Mouse (Mus musculus): ENCODE data around the gene Wdfy2. TPM values are rescaled to one million over a fixed set of nuclear protein-coding genes. Genes with fewer than 3 reads are reported as not detected.

Wdfy2 gene
- polyA plus RNA-seq, 1 experiment = 4.4 TPM

GRCm38 (mm10) chr14:62814567-62814966, 22.9 kb upstream of the Wdfy2 start:
- no peak overlapping the region for H3K4me3 ChIP-seq
- H3K79me2 ChIP-seq (ENCODE audit: control insufficient read depth, insufficient read depth) = no peaks in the 10 kb centered on the region
- no peak for TF ChIP-seq TCF3 (IDR thresholded peaks at IDR 0.05; ENCODE audit: insufficient read length, low read depth)
- no peak for TF ChIP-seq MYOG (IDR thresholded peaks at IDR 0.05; ENCODE audit: control insufficient read depth in 1 of 3, insufficient read depth in 1 of 3, insufficient read length in 2 of 3, low read depth in 2 of 3)
- no peak for TF ChIP-seq SRF (IDR thresholded peaks at IDR 0.05; ENCODE audit: control insufficient read depth, insufficient read length, low read depth)
- no peak for TF ChIP-seq POLR2A (IDR thresholded peaks at IDR 0.05; ENCODE audit: insufficient read length, low read depth)
- TF ChIP-seq E2F4 (IDR thresholded peaks at IDR 0.05; ENCODE audit: insufficient read depth) = no peak
- TF ChIP-seq REST (IDR thresholded peaks at IDR 0.05; ENCODE audit: insufficient read depth, insufficient read length) = no peak
- TF ChIP-seq USF1 (IDR thresholded peaks at IDR 0.05; ENCODE audit: low read depth) = no peak
- TF ChIP-seq CEBPB (IDR thresholded peaks at IDR 0.05; ENCODE audit: insufficient read depth, poor library complexity, severe bottlenecking) = no peak
- TF ChIP-seq MYOD1 (IDR thresholded peaks at IDR 0.05; ENCODE audit: control insufficient read depth in 1 of 3, insufficient read length in 2 of 3, low read depth in 2 of 3) = no peak
- no peak for TF ChIP-seq TCF12 (IDR thresholded peaks at IDR 0.05; ENCODE audit: insufficient read depth, poor library complexity, severe bottlenecking)
- TF ChIP-seq MAX (IDR thresholded peaks at IDR 0.05; ENCODE audit: low read depth) = no peak
- TF ChIP-seq POLR2AphosphoS2 (IDR thresholded peaks at IDR 0.05; ENCODE audit: insufficient read length, low read depth) = no peak
- H3K27me3 ChIP-seq (ENCODE audit: control insufficient read depth, insufficient read depth, insufficient read length) = no peaks in the 10 kb centered on the region
- no peaks in the 10 kb centered on the region for H3K36me3 ChIP-seq (ENCODE audit: control insufficient read depth, insufficient read depth)
- no peak overlapping the region for H3ac ChIP-seq (ENCODE audit: control insufficient read depth, insufficient read length)
- H3K4me2 ChIP-seq (ENCODE audit: low read depth) = no peak overlapping the region

- no peak overlapping the region for H3ac ChIP-seq (ENCODE audit: control insufficient read depth, insufficient read length)
- H3K79me2 ChIP-seq (ENCODE audit: control insufficient read depth, insufficient read depth) = no peaks in the 10 kb centered on the region
- H3K27me3 ChIP-seq (ENCODE audit: control insufficient read depth, insufficient read depth, insufficient read length) = no peaks in the 10 kb centered on the region
- no peak overlapping the region for H3K4me2 ChIP-seq (ENCODE audit: low read depth)
- H3K36me3 ChIP-seq (ENCODE audit: control insufficient read depth, insufficient read depth) = no peaks in the 10 kb centered on the region
- TF ChIP-seq MYOD1 (IDR thresholded peaks at IDR 0.05; ENCODE audit: control insufficient read depth in 1 of 3, insufficient read length in 2 of 3, low read depth in 2 of 3) = no peak
- no peak for TF ChIP-seq POLR2AphosphoS2 (IDR thresholded peaks at IDR 0.05; ENCODE audit: insufficient read length, low read depth)
- TF ChIP-seq TCF3 (IDR thresholded peaks at IDR 0.05; ENCODE audit: insufficient read length, low read depth) = no peak
- no peak for TF ChIP-seq POLR2A (IDR thresholded peaks at IDR 0.05; ENCODE audit: insufficient read length, low read depth)
- TF ChIP-seq E2F4 (IDR thresholded peaks at IDR 0.05; ENCODE audit: insufficient read depth) = no peak
- H3K4me3 ChIP-seq = no peak overlapping the region
Observed at GRCm38 (mm10) chr14:62816827-62817226, 20.7 kb upstream of the Wdfy2 start.

GRCm38 (mm10) chr14:62825575-62826332, 11.7 kb upstream of the Wdfy2 start:
- Histone ChIP-seq H3ac (ENCODE audit: control insufficient read depth, insufficient read length) (no peak overlapping the region), H3K4me3 (no peak overlapping the region), H3K27me3 (ENCODE audit: control insufficient read depth, insufficient read depth, insufficient read length) (no peaks in the 10 kb centered on the region), H3K4me2 (ENCODE audit: low read depth) (no peak overlapping the region), H3K79me2 (ENCODE audit: control insufficient read depth, insufficient read depth) (no peaks in the 10 kb centered on the region), H3K36me3 (ENCODE audit: control insufficient read depth, insufficient read depth) (no peaks in the 10 kb centered on the region)
- TF ChIP-seq MAX (IDR thresholded peaks at IDR 0.05; ENCODE audit: low read depth) (no peak), E2F4 (IDR thresholded peaks at IDR 0.05; ENCODE audit: insufficient read depth) (no peak), MYOG (IDR thresholded peaks at IDR 0.05; ENCODE audit: control insufficient read depth in 1 of 3, insufficient read depth in 1 of 3, insufficient read length in 2 of 3, low read depth in 2 of 3) (no peak), MYOD1 (IDR thresholded peaks at IDR 0.05; ENCODE audit: control insufficient read depth in 1 of 3, insufficient read length in 2 of 3, low read depth in 2 of 3) (no peak), USF1 (IDR thresholded peaks at IDR 0.05; ENCODE audit: low read depth) (no peak), POLR2AphosphoS2 (IDR thresholded peaks at IDR 0.05; ENCODE audit: insufficient read length, low read depth) (no peak), SRF (IDR thresholded peaks at IDR 0.05; ENCODE audit: control insufficient read depth, insufficient read length, low read depth) (no peak), REST (IDR thresholded peaks at IDR 0.05; ENCODE audit: insufficient read depth, insufficient read length) (no peak), CEBPB (IDR thresholded peaks at IDR 0.05; ENCODE audit: insufficient read depth, poor library complexity, severe bottlenecking) (no peak)

GRCm38 (mm10) chr14:62829291-62829690, 8.2 kb upstream of the Wdfy2 start:
- Histone ChIP-seq H3ac (ENCODE audit: control insufficient read depth, insufficient read length) (no peak overlapping the region), H3K4me2 (ENCODE audit: low read depth) (no peak overlapping the region), H3K36me3 (ENCODE audit: control insufficient read depth, insufficient read depth) (no peaks in the 10 kb centered on the region), H3K79me2 (ENCODE audit: control insufficient read depth, insufficient read depth) (no peaks in the 10 kb centered on the region), H3K27me3 (ENCODE audit: control insufficient read depth, insufficient read depth, insufficient read length) (no peaks in the 10 kb centered on the region), H3K4me3 (no peak overlapping the region)
- TF ChIP-seq MYOG (IDR thresholded peaks at IDR 0.05; ENCODE audit: control insufficient read depth in 1 of 3, insufficient read depth in 1 of 3, insufficient read length in 2 of 3, low read depth in 2 of 3) = peak in 1 of 3 experiments; percentile 8
- no peak for TF ChIP-seq TCF3 (IDR thresholded peaks at IDR 0.05; ENCODE audit: insufficient read length, low read depth)
- no peak for TF ChIP-seq MYOD1 (IDR thresholded peaks at IDR 0.05; ENCODE audit: control insufficient read depth in 1 of 3, insufficient read length in 2 of 3, low read depth in 2 of 3)

GRCm38 (mm10) chr14:62831691-62832275, 5.7 kb upstream of the Wdfy2 start:
- Histone ChIP-seq H3K4me3 (no peak overlapping the region), H3ac (ENCODE audit: control insufficient read depth, insufficient read length) (no peak overlapping the region), H3K79me2 (ENCODE audit: control insufficient read depth, insufficient read depth) (no peaks in the 10 kb centered on the region), H3K4me2 (ENCODE audit: low read depth) (no peak overlapping the region), H3K27me3 (ENCODE audit: control insufficient read depth, insufficient read depth, insufficient read length) (no peaks in the 10 kb centered on the region), H3K36me3 (ENCODE audit: control insufficient read depth, insufficient read depth) (no peaks in the 10 kb centered on the region)
- TF ChIP-seq MYOG (IDR thresholded peaks at IDR 0.05; ENCODE audit: control insufficient read depth in 1 of 3, insufficient read depth in 1 of 3, insufficient read length in 2 of 3, low read depth in 2 of 3) (no peak), POLR2AphosphoS2 (IDR thresholded peaks at IDR 0.05; ENCODE audit: insufficient read length, low read depth) (no peak), CEBPB (IDR thresholded peaks at IDR 0.05; ENCODE audit: insufficient read depth, poor library complexity, severe bottlenecking) (no peak), E2F4 (IDR thresholded peaks at IDR 0.05; ENCODE audit: insufficient read depth) (no peak), TCF3 (IDR thresholded peaks at IDR 0.05; ENCODE audit: insufficient read length, low read depth) (no peak), USF1 (IDR thresholded peaks at IDR 0.05; ENCODE audit: low read depth) (no peak), POLR2A (IDR thresholded peaks at IDR 0.05; ENCODE audit: insufficient read length, low read depth) (no peak), SRF (IDR thresholded peaks at IDR 0.05; ENCODE audit: control insufficient read depth, insufficient read length, low read depth) (no peak), MYOD1 (IDR thresholded peaks at IDR 0.05; ENCODE audit: control insufficient read depth in 1 of 3, insufficient read length in 2 of 3, low read depth in 2 of 3) (no peak), MAX (IDR thresholded peaks at IDR 0.05; ENCODE audit: low read depth) (no peak), REST (IDR thresholded peaks at IDR 0.05; ENCODE audit: insufficient read depth, insufficient read length) (no peak), TCF12 (IDR thresholded peaks at IDR 0.05; ENCODE audit: insufficient read depth, poor library complexity, severe bottlenecking) (no peak)

Data from myocyte (in vitro differentiated cells).